14 mouse cellular contexts compared by ENCODE assay signal in the genomic region with DNA sequence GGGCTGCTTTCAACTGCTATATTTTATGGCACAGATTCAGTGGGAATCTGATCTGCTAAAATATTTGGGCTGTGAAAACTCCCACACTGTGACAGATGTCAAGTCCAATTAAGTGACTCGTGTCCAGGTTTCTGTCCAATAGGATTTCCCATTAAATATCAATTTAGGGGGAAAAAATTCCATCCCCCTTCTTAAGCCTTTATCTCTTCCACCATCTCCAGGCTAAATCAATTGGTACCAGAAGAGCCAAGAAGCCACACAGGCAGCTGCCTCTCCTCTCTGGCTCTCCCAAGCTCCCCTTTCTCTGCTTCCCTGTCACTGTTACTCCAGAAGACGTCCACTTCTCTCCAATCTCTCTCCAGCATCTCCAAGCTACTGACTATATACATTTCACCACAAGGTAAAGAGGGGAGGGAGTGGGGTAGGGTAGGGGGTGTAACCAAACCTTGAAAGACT. TPM values are rescaled to one million over a fixed set of nuclear protein-coding genes. Genes with fewer than 3 reads are reported as not detected.
A peak's percentile ranks its signal among the peaks of the same experiment; 100 is the strongest.
DNase-seq lines count a peak whose midpoint lies in the region; ATAC-seq and TF ChIP-seq lines count a peak whose summit lies in the region.
"Had no signal": no experiment of that assay in that cellular context is flagged by ENCODE, and none has a peak within 500 bp of the region (broad histone marks: within the 10 kb centered on the region; RNA-seq: fewer than 3 reads in every experiment).

Nhlh2 (plus strand) TSS at position 151 of the 456 bp plus-strand sequence.

- H3K4me3 ChIP-seq in cerebellum, adult 2 months (replicated peaks; ENCODE audit: insufficient read depth, low read depth, low read length): peak within 1 kb of the TSS; percentile 97
- H3K4me3 ChIP-seq in embryonic facial prominence, embryonic 10.5 days: peak within 1 kb of the TSS; percentile 54
- H3K4me3 ChIP-seq in hindbrain, embryonic 11.5 days (ENCODE audit: low read depth, low read length): peak within 1 kb of the TSS; percentile 57
- H3K4me3 ChIP-seq in midbrain, embryonic 16.5 days (ENCODE audit: low read depth, low read length): peak within 1 kb of the TSS; percentile 48

- TF ChIP-seq POLR2A in cerebellum, adult 2 months (IDR thresholded peaks at IDR 0.05; ENCODE audit: borderline replicate concordance, insufficient read depth, low read length): peak; percentile 54; the same call in 1 of the 2 replicates

- ATAC-seq in hindbrain, embryonic 11.5 days (ENCODE audit: low FRiP score): peak; percentile 31
- peak; percentile 39; the same call in 1 of the 2 replicates for ATAC-seq in midbrain, embryonic 16.5 days
- ATAC-seq: liver, postnatal 0 days had no signal

- H3K9me3 ChIP-seq in embryonic facial prominence, embryonic 10.5 days: no peaks in the 10 kb centered on the region
- H3K9me3 ChIP-seq in hindbrain, embryonic 11.5 days (ENCODE audit: control insufficient read depth, low read length): no peaks in the 10 kb centered on the region
- H3K9me3 ChIP-seq in midbrain, embryonic 16.5 days (replicated peaks; ENCODE audit: control insufficient read depth, low read length, poor library complexity, severe bottlenecking): no peaks in the 10 kb centered on the region

- peak; percentile 51 to 56 for DNase-seq in cerebellum, adult 2 months
- peak; percentile 36 for DNase-seq in embryonic facial prominence, embryonic 10.5 days (ENCODE audit: low spot score)
- peak; percentile 59 for DNase-seq in hindbrain, embryonic 11.5 days (ENCODE audit: low spot score)
- DNase-seq in layer of hippocampus, postnatal 10 days (ENCODE audit: low spot score in 2 of 2): no peak
- DNase-seq in frontal cortex, postnatal 10 days (ENCODE audit: low spot score in 2 of 2): no peak
- no peak for DNase-seq in thymus, postnatal 36 days
- no peak for DNase-seq in thymus, postnatal 0 days (ENCODE audit: low spot score)
- DNase-seq: gastrocnemius, postnatal 10 days; liver, postnatal 0 days had no signal

- H3K4me2 ChIP-seq in hindbrain, embryonic 11.5 days (replicated peaks; ENCODE audit: low read depth, low read length): peak within 1 kb of the TSS; percentile 6; the same call in 1 of the 2 replicates
- H3K4me2 ChIP-seq in midbrain, embryonic 16.5 days (ENCODE audit: low read length): peak within 1 kb of the TSS; percentile 78

- no peak for TF ChIP-seq CTCF in cerebellum, adult 2 months (IDR thresholded peaks at IDR 0.05; ENCODE audit: borderline replicate concordance, insufficient read depth, low read depth, low read length)

- H3K36me3 ChIP-seq in embryonic facial prominence, embryonic 10.5 days (replicated peaks): no peaks in the 10 kb centered on the region
- no peaks in the 10 kb centered on the region for H3K36me3 ChIP-seq in hindbrain, embryonic 11.5 days (ENCODE audit: control insufficient read depth, insufficient read depth, low read length)
- H3K36me3 ChIP-seq in midbrain, embryonic 16.5 days (ENCODE audit: control insufficient read depth, insufficient read depth, low read length): no peaks in the 10 kb centered on the region

- no peaks in the 10 kb centered on the region for H3K27me3 ChIP-seq in cerebellum, adult 2 months (ENCODE audit: control insufficient read depth, insufficient read depth, low read length)
- H3K27me3 ChIP-seq in embryonic facial prominence, embryonic 10.5 days (replicated peaks; ENCODE audit: low read depth, poor library complexity, severe bottlenecking): peaks cover 79% of the 10 kb centered on the region
- peaks cover 18% of the 10 kb centered on the region for H3K27me3 ChIP-seq in hindbrain, embryonic 11.5 days (ENCODE audit: control insufficient read depth, insufficient read depth, low read length)
- H3K27me3 ChIP-seq in midbrain, embryonic 16.5 days (ENCODE audit: control insufficient read depth, insufficient read depth, low read depth, low read length): peaks cover 4% of the 10 kb centered on the region
- H3K27me3 ChIP-seq: CH12.LX had no signal

- peak within 1 kb of the TSS; percentile 92 for H3K9ac ChIP-seq in hindbrain, embryonic 11.5 days (ENCODE audit: low read depth, low read length)
- peak within 1 kb of the TSS; percentile 62 for H3K9ac ChIP-seq in midbrain, embryonic 16.5 days (ENCODE audit: low read depth, low read length)
- H3K9ac ChIP-seq: liver, postnatal 0 days had no signal

- H3K27ac ChIP-seq in cerebellum, adult 2 months (ENCODE audit: insufficient read depth, low read length): peak within 1 kb of the TSS; percentile 90; the same call in 1 of the 2 replicates
- H3K27ac ChIP-seq in embryonic facial prominence, embryonic 10.5 days (replicated peaks): no peak within 1 kb of the TSS
- H3K27ac ChIP-seq in hindbrain, embryonic 11.5 days (ENCODE audit: low read depth, low read length): peak within 1 kb of the TSS; percentile 99
- H3K27ac ChIP-seq in midbrain, embryonic 16.5 days (ENCODE audit: low read length): peak within 1 kb of the TSS; percentile 93
- H3K27ac ChIP-seq: kidney, postnatal 0 days had no signal

- H3K4me1 ChIP-seq in cerebellum, adult 2 months (ENCODE audit: control insufficient read depth, insufficient read depth, low read length): peaks cover 6% of the 10 kb centered on the region
- peaks cover 29% of the 10 kb centered on the region for H3K4me1 ChIP-seq in embryonic facial prominence, embryonic 10.5 days
- no peaks in the 10 kb centered on the region; the same call in 1 of the 2 replicates for H3K4me1 ChIP-seq in hindbrain, embryonic 11.5 days (replicated peaks; ENCODE audit: control insufficient read depth, insufficient read depth, low read length)
- H3K4me1 ChIP-seq in midbrain, embryonic 16.5 days (ENCODE audit: control insufficient read depth, insufficient read depth, low read length): peaks cover 4% of the 10 kb centered on the region; the same call in 1 of the 2 replicates

- WGBS in cerebellum, adult 2 months: 14% methylated on average over 2 of the region's 2 CpGs
- WGBS in embryonic facial prominence, embryonic 10.5 days: 15% methylated on average over 2 of the region's 2 CpGs
- WGBS in hindbrain, embryonic 11.5 days: 16% methylated on average over 2 of the region's 2 CpGs
- 10% methylated on average over 2 of the region's 2 CpGs for WGBS in midbrain, embryonic 16.5 days

RNA-seq across cellular contexts. Expression of gene Nhlh2, which starts in this region (rescaled TPM):
- 9.3 and 9.6 TPM in 2 replicates for polyA plus RNA-seq in cerebellum, adult 2 months (2012; rRNA removed)
- 16.1 and 22.3 TPM in 2 replicates for polyA plus RNA-seq in embryonic facial prominence, embryonic 10.5 days (2016; fragmentation: Nextera tagmentation; extraction: Ambion mirVana)
- 173 and 196 TPM in 2 replicates for polyA plus RNA-seq in hindbrain, embryonic 11.5 days (2014; fragmentation: Nextera tagmentation; extraction: Ambion mirVana)
- 27.2 and 49.6 TPM in 2 replicates for polyA plus RNA-seq in midbrain, embryonic 16.5 days (2015; fragmentation: Nextera tagmentation; extraction: Ambion mirVana)
- 1 to 10 TPM; 4.4 to 4.9 TPM for total RNA-seq in layer of hippocampus, postnatal 10 days (2021)
- not detected in 2 replicates for polyA plus RNA-seq in thymus, postnatal 0 days (2015; fragmentation: Nextera tagmentation; extraction: Ambion mirVana)
- total RNA-seq: CH12.LX; gastrocnemius, postnatal 10 days; heart, postnatal 10 days had no signal
- polyA plus RNA-seq: kidney, postnatal 0 days; liver, postnatal 0 days; stomach, embryonic 16.5 days had no signal

Comparison
In these comparisons a context has a peak if more than half of its experiments do, and no peak if none do; other contexts are left out.
1. RNA of gene Nhlh2 (polyA plus RNA-seq): 173 to 196 TPM in hindbrain, embryonic 11.5 days, 27.2 to 49.6 TPM in midbrain, embryonic 16.5 days, 16.1 to 22.3 TPM in embryonic facial prominence, embryonic 10.5 days and 9.3 to 9.6 TPM in cerebellum, adult 2 months; not detected in thymus, postnatal 0 days; every median in the first group is over 10 times any median in the second.
2. DNase-seq: peak in cerebellum, adult 2 months (2 of 2), embryonic facial prominence, embryonic 10.5 days (single experiment) and hindbrain, embryonic 11.5 days (single experiment); none in layer of hippocampus, postnatal 10 days (0 of 2), frontal cortex, postnatal 10 days (0 of 2), thymus, postnatal 36 days (0 of 2) and thymus, postnatal 0 days (single experiment).
3. Peak in every context shown above with its lines, with median percentiles within 50 percentile points of each other: H3K4me3 ChIP-seq.